Mouse (Mus musculus) ES-Bruce4 (cell line): ENCODE measurements around the gene Podn. TPM values are rescaled to one million over a fixed set of nuclear protein-coding genes. Genes with fewer than 3 reads are reported as not detected.

Source experiments
- H3K27ac ChIP-seq: 2 replicates; pipeline ENCODE4 v1.5.1; 2012; ENCODE audit warnings: low read length, inconsistent platforms; ENCODE audit not compliant: insufficient read depth
- H3K27me3 ChIP-seq: 2 replicates; pipeline ENCODE4 v1.6.1; 2012; ENCODE audit warnings: mild to moderate bottlenecking, low read length, inconsistent platforms; ENCODE audit not compliant: control insufficient read depth, poor library complexity, insufficient read depth, severe bottlenecking
- H3K36me3 ChIP-seq: 2 replicates; pipeline ENCODE4 v1.6.1; 2012; ENCODE audit warnings: inconsistent platforms, mild to moderate bottlenecking, low read length, moderate library complexity; ENCODE audit not compliant: control insufficient read depth, poor library complexity, insufficient read depth, severe bottlenecking
- H3K4me1 ChIP-seq: one replicate; pipeline ENCODE4 v1.8.1; 2011; ENCODE audit warnings: low read length; ENCODE audit not compliant: control insufficient read depth, insufficient read depth
- H3K4me3 ChIP-seq: 2 replicates; pipeline ENCODE4 v1.5.1; 2011; ENCODE audit warnings: low read depth, mild to moderate bottlenecking, low read length
- H3K9ac ChIP-seq: 2 replicates; pipeline ENCODE4 v1.6.1; 2012; ENCODE audit warnings: low read depth, mild to moderate bottlenecking, inconsistent platforms; ENCODE audit not compliant: poor library complexity, severe bottlenecking
- H3K9me3 ChIP-seq: replicated peaks from 2 replicates; pipeline ENCODE4 v1.6.1; 2012; ENCODE audit warnings: mild to moderate bottlenecking, low read length, inconsistent platforms; ENCODE audit not compliant: control insufficient read depth, poor library complexity, insufficient read depth, severe bottlenecking
- CTCF ChIP-seq: IDR thresholded peaks from one replicate; pipeline ENCODE4 v1.8.1; 2011; ENCODE audit warnings: low read depth, low read length
- EP300 ChIP-seq: IDR thresholded peaks from 2 replicates; pipeline ENCODE4 v1.6.1; 2011; ENCODE audit warnings: low read depth, low read length; ENCODE audit not compliant: insufficient read depth
- POLR2A ChIP-seq: IDR thresholded peaks from one replicate; pipeline ENCODE4 v1.8.1; 2011; ENCODE audit warnings: low read length; ENCODE audit not compliant: insufficient read depth
- polyA plus RNA-seq: library from polyadenylated mRNA; stranded (reverse); fragments of >200 nt; gene quantifications from 2 replicates; pipeline ENCODE4 v1.2.4, GENCODE M21; 2011; ENCODE audit warnings: low read depth; ENCODE audit not compliant: missing spikeins, insufficient read depth, insufficient read length

Podn gene
- polyA plus RNA-seq, 1 experiment = 3.3 TPM

- H3K27ac ChIP-seq = no peak overlapping the region
- 0 out of 2 replicates have a peak, but pooled peaks cover 10% of the 10 kb centered on the region for H3K9me3 ChIP-seq
- no peaks in the 10 kb centered on the region for H3K27me3 ChIP-seq
- TF ChIP-seq POLR2A (no peak), EP300 (no peak), CTCF (no peak)
- peaks cover 12% of the 10 kb centered on the region for H3K36me3 ChIP-seq
- no peak overlapping the region for H3K9ac ChIP-seq
- H3K4me3 ChIP-seq = no peak overlapping the region
- no peaks in the 10 kb centered on the region for H3K4me1 ChIP-seq
Observed at GRCm38 (mm10) chr4:108059601-108060379, 36.5 kb downstream of the Podn start.

GRCm38 (mm10) chr4:108058166-108058565 lies 38.1 kb downstream of the Podn start:
- TF ChIP-seq CTCF (no peak), POLR2A (no peak), EP300 (no peak)
- Histone ChIP-seq H3K27ac (no peak overlapping the region), H3K9ac (no peak overlapping the region), H3K4me1 (no peaks in the 10 kb centered on the region), H3K4me3 (no peak overlapping the region), H3K9me3 (0 out of 2 replicates have a peak, but pooled peaks cover 5% of the 10 kb centered on the region), H3K27me3 (no peaks in the 10 kb centered on the region), H3K36me3 (peaks cover 9% of the 10 kb centered on the region)

GRCm38 (mm10) chr4:108057247-108057646 lies 39.0 kb downstream of the Podn start:
- H3K27ac ChIP-seq = no peak overlapping the region
- no peak for TF ChIP-seq POLR2A
- no peak for TF ChIP-seq EP300
- TF ChIP-seq CTCF = no peak
- no peak overlapping the region for H3K9ac ChIP-seq
- H3K27me3 ChIP-seq = no peaks in the 10 kb centered on the region
- no peak overlapping the region for H3K4me3 ChIP-seq
- H3K36me3 ChIP-seq = peaks cover 7% of the 10 kb centered on the region
- H3K4me1 ChIP-seq = no peaks in the 10 kb centered on the region
- 0 out of 2 replicates have a peak, but pooled peaks cover under 1% of the 10 kb centered on the region for H3K9me3 ChIP-seq

GRCm38 (mm10) chr4:108055873-108056272 lies 40.4 kb downstream of the Podn start:
- no peak for TF ChIP-seq POLR2A
- TF ChIP-seq CTCF = no peak
- TF ChIP-seq EP300 = no peak
- no peak overlapping the region for H3K4me3 ChIP-seq
- H3K9me3 ChIP-seq = no peaks in the 10 kb centered on the region
- no peak overlapping the region for H3K9ac ChIP-seq
- H3K4me1 ChIP-seq = no peaks in the 10 kb centered on the region
- H3K27ac ChIP-seq = no peak overlapping the region
- H3K27me3 ChIP-seq = no peaks in the 10 kb centered on the region
- H3K36me3 ChIP-seq = peaks cover 7% of the 10 kb centered on the region

- Histone ChIP-seq H3K27ac (no peak overlapping the region), H3K36me3 (peaks cover 3% of the 10 kb centered on the region), H3K9me3 (no peaks in the 10 kb centered on the region), H3K9ac (no peak overlapping the region), H3K27me3 (no peaks in the 10 kb centered on the region), H3K4me3 (no peak overlapping the region), H3K4me1 (no peaks in the 10 kb centered on the region)
- TF ChIP-seq EP300 (no peak), POLR2A (no peak), CTCF (no peak)
Observed at GRCm38 (mm10) chr4:108052673-108053072, 43.6 kb downstream of the Podn start.

GRCm38 (mm10) chr4:108051687-108052274 lies 44.5 kb downstream of the Podn start:
- H3K4me3 ChIP-seq = no peak overlapping the region
- H3K27me3 ChIP-seq = no peaks in the 10 kb centered on the region
- H3K36me3 ChIP-seq = peaks cover 5% of the 10 kb centered on the region
- no peak for TF ChIP-seq POLR2A
- TF ChIP-seq EP300 = no peak
- no peak for TF ChIP-seq CTCF
- no peaks in the 10 kb centered on the region for H3K9me3 ChIP-seq
- no peak overlapping the region for H3K9ac ChIP-seq
- no peak overlapping the region for H3K27ac ChIP-seq
- H3K4me1 ChIP-seq = no peaks in the 10 kb centered on the region
